Mouse (Mus musculus) ES-Bruce4 (cell line): ENCODE measurements around the gene Col4a2.

Experiments
- CTCF ChIP-seq: IDR thresholded peaks from one replicate; pipeline ENCODE4 v1.8.1; 2011; ENCODE audit warnings: low read depth, low read length
- EP300 ChIP-seq: IDR thresholded peaks from 2 replicates; pipeline ENCODE4 v1.6.1; 2011; ENCODE audit warnings: low read depth, low read length; ENCODE audit not compliant: insufficient read depth
- POLR2A ChIP-seq: IDR thresholded peaks from one replicate; pipeline ENCODE4 v1.8.1; 2011; ENCODE audit warnings: low read length; ENCODE audit not compliant: insufficient read depth

DNA sequence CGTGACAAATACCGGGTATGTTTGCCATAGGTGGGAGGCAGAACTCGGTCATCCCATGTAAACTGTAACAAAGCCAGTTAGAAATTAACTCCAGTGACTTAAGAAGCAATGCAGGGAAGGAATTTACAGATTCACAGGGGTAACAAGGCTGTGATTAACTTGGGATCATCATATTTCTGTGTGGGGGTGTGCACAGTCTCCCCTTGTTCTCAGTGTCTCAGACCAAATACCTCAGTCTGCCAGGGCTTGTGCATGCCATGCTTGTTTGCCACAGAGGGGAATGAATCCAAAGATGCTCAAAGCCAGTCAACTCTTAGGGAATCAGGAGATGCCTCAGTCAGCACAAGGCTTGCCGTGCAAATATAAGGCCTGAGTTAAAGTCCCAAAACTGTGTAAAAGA, 89.6 kb downstream of the Col4a2 start:
- TF ChIP-seq CTCF = no peak
- no peak for TF ChIP-seq POLR2A
- TF ChIP-seq EP300 = no peak
